Mouse (Mus musculus) ovary, adult 18-20 months (tissue): ENCODE data around the gene Uevld.
A peak's percentile ranks its signal among the peaks of the same experiment; 100 is the strongest.
"Not testable (repeated sequence)": the region's sequence is repeated elsewhere in the genome, so short reads cannot be mapped to it uniquely, and the experiment has no call there.

Experiments
- DNase-seq: peaks from one replicate; pipeline ENCODE4 v3.0.0; 2022; ENCODE audit warnings: low spot score, mixed read lengths

Gene Uevld

DNA sequence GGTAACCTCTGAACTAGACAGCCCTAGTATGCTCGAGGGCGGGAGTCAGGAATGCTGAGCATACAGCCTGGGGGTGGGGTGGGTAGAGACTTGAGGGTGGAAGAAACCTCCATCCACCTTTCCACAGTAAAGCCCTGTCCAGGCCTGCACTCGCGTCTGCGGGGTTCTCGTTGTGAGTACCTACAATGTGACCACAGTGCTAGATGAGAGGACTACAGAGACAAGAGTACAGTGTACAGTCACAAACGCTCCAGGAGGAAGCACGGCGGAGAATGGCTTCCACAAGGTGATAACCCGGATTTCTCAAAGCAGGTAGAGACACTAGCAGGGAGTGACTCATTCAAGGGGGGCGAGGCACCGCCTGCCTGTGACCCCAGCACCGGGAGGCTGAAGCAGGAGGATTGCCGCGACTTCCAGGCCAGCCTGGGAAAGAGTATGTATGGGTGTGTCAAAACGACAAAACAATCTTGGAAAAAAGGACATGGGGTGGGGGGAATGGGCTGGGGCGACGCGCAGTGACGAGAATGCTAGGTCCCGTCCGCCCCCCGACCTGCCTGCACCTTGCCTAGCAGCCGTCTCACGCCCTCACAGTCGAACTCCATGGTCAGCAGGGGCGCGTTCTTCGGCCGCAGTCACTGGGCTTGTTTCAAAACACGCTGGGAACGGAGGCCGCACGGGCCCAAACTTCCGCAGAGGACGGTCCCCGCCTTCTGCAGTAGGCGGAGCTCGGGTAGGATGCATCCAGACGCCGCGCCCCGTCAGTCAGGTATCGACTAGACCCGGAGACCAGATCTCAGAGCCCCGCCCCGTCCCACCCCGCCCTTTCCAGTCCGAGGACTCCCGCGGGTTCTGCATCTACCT is at the start of gene Uevld:
TSS of gene Uevld (minus strand) at position 697 of the 861 bp plus-strand sequence.
- peak; percentile 90 for DNase-seq

- no peak for DNase-seq
Measured at GRCm38 (mm10) chr7:47007818-47008167, 49.5 kb upstream of the Uevld start.

DNA sequence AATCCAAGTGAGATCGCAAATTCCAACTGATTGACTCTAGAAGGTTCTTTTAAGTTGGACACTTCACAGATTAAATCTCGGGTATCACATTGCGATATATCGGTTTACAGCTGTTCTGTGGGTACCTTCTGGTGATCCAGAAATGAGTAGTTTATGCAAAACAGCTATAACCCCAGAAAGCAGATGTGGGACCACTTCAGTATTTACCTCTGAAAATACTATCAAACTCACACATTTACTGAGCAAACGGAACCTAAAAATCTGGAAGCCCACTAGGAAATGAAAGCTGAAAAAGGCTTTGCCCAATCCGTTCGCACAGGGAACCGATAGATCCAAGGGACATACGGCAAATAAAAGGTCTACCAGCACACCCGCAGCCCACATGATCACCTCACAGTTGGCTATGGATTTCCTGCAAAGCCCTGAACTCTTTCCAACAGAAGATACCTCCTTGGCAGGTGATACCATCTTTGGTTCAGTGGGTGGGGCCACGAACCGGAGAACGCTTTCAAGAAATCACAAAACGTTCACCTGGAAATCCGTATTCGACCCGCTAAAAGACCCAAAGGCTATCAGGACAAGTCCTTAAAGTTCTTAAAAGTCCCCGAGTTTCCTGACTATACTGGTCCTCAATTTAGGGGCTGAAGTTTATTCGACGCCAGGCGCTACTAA is 48.9 kb upstream of the Uevld start:
- no peak for DNase-seq

- DNase-seq = no peak
Measured at GRCm38 (mm10) chr7:47003411-47004115, 45.2 kb upstream of the Uevld start.

GRCm38 (mm10) chr7:47001900-47002275 is 43.6 kb upstream of the Uevld start:
- DNase-seq = no peak

- DNase-seq = no peak
Measured at GRCm38 (mm10) chr7:47001125-47001899, 43.0 kb upstream of the Uevld start.

GRCm38 (mm10) chr7:47000644-47000983 is 42.3 kb upstream of the Uevld start:
- no peak for DNase-seq

- DNase-seq = no peak
Measured at GRCm38 (mm10) chr7:46999983-47000643, 41.8 kb upstream of the Uevld start.

DNA sequence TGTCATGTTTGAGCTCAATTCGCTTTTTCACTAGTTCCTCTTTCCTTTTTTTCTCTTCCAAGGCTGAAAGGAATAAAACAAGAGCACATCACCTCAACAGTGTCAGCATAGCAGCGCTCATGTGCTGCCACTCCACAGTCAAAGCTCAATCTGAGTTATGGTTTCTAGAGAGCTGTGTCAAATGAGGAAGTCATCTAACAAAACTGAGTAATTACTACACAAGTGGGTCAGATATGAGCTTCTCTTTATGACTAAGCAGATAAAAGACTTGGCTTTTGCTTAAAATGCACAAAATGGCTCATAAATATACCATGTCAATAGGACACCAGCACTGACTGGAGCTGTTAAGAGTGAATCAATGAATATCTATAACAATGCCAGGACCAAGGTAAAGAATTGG is 40.6 kb upstream of the Uevld start:
- DNase-seq = no peak

DNA sequence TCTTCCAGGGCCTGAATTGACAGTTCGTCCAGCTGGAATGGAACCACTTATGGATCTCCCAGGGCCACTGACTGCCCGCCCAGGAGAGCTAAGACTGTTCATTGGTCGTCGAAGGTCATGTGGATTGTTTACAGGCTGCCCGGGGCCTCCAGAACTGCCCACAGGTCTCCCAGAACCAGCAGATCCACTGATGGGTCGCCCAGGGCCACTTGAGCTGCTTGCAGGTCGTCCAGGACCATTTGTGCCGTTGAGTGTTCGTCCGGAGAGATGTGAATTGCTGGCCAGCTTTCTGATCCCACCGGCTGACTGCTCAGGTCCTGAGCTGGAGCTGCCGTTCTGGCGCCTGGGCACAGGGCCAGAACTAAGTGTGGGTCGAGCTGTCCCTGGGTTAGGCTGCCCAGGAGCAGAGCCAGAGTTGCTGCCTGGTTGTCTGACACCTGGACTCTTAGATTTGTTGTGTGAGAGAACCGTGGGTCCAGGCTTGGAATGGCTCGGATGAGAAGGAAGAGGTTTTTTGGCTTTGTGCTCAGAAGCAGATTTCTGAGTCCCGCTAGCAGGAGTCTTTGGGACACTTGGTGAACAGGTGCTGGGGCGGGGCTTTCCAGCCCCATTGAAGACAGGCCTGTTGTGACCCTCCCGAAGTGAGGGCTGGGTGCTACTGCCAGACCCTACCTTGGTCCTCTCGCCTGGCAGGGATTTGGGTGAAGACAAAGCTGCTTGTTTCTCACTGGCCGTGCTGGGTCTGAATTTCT is 39.5 kb upstream of the Uevld start:
- DNase-seq = peak; percentile 65

- DNase-seq = no peak
Measured at GRCm38 (mm10) chr7:46997008-46997407, 38.7 kb upstream of the Uevld start.

- DNase-seq = no peak
Measured at GRCm38 (mm10) chr7:46995558-46995957, 37.2 kb upstream of the Uevld start.

DNA sequence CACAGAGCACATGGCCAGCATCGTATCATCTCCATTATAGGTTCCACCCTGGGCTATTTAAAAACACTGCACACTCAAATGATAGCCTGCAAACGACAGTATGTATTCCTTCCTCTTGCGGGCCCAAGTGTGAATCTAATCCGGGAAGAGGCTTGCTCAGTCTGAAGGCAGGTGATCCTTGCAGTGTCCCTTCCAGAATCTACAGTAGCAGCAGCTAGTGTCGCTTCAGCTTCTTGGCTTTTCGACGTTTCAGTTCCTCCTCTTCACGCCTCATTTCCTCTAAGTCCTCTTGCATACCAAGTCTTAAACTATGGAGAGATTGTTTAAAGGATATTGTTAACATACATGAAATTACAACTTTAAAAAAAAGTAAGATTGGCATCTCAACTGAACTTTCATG is 34.8 kb upstream of the Uevld start:
- DNase-seq = no peak

- not testable (repeated sequence) for DNase-seq
Measured at GRCm38 (mm10) chr7:46989387-46989786, 31.1 kb upstream of the Uevld start.

GRCm38 (mm10) chr7:46987073-46987472 is 28.7 kb upstream of the Uevld start:
- DNase-seq = no peak

DNA sequence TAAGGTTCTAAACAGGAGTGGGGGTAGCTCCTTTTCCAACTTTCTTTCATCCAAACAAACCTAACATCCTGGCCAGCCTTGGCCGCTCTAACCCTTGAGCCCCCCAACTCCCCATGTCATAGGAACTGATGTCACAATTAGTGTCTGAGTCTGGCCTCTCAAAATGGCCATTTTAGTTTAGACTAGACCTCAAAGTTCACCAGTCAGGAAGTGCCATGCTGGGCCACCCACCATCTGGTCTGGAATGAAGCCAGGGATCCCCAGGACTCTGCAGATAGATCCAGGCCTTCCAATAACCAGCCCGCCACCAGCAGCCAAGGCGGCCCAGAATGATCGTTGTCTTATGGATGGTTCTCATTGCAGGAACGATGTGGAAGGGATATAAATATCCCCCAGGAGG is 28.3 kb upstream of the Uevld start:
- no peak for DNase-seq

DNA sequence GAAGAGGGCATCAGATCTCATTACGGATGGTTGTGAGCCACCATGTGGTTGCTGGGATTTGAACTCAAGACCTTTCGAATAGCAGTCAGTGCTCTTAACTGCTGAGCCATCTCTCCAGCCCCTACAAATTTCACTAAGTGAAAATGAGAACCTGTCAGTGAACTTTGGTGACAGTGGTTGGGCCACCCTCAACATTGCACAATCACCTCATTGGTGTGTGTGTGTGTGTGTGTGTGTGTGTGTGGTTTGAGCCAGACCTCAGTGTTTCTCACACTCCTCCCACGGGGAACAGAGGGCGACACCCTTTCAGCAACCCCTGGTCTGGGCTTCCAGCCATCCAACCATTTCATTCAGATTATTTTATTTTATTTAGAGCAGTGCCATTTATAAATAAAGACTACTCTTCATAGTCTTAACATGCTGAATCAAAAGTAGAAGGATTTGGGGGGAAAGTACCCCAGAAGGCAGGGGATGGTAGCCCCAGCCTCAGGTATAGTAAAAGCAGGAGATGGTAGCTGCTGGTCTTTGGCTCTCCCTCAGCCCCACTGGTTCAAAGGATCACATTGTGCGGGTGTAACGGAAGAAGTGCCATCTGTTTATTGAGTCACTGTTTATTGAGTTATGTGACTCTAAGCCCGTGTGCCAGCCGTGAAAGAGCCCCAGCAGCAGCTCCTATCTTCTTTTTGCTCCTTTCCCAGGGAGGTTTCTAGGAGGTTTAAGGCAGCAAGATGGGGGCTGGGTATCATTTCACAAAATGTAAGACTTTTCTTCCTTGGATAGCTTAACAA is 27.6 kb upstream of the Uevld start:
- DNase-seq = no peak

DNA sequence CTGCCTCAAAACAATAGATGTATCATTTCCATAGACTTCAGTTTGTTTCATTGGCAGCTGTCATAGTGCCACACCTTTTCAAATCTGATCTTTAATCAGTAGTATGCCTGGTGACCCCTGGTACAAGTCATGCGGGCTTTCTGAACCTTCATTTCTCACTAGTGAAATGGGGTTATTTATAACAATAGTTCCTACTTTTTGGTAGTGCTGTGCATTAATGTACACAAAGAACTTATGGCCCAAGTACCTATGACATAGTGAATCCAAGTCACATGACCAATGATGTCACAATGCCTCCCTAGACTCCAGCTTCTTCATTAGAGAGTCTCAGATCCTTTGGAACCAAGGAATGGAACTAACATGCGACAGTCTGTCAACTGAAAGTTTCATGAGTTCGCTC is 25.0 kb upstream of the Uevld start, which contains the start of gene Gm9999:
TSS of gene Gm9999 (plus strand) at position 301 of the 400 bp plus-strand sequence.
- DNase-seq = no peak

- no peak for DNase-seq
Measured at GRCm38 (mm10) chr7:46975456-46975855, 17.1 kb upstream of the Uevld start.

GRCm38 (mm10) chr7:46974648-46975047 is 16.3 kb upstream of the Uevld start:
- DNase-seq = no peak
